Mouse (Mus musculus) naive thymus-derived CD4-positive, alpha-beta T cell, adult 2 months (primary cell): ENCODE results near the gene Sh3bp1.
A peak's percentile ranks its signal among the peaks of the same experiment; 100 is the strongest.

ENCODE experiments used
- DNase-seq: peaks from one replicate; pipeline ENCODE4 v3.0.0-alpha.2; 2011; ENCODE audit warnings: low read depth

The Sh3bp1 gene

GRCm38 (mm10) chr15:78899740-78900584 is at the start of gene Sh3bp1:
Gene Sh3bp1 (plus strand): TSS chr15:78899768.
- DNase-seq = peak; percentile 80

GRCm38 (mm10) chr15:78850059-78850824 is 49.3 kb upstream of the Sh3bp1 start:
- no peak for DNase-seq

DNA sequence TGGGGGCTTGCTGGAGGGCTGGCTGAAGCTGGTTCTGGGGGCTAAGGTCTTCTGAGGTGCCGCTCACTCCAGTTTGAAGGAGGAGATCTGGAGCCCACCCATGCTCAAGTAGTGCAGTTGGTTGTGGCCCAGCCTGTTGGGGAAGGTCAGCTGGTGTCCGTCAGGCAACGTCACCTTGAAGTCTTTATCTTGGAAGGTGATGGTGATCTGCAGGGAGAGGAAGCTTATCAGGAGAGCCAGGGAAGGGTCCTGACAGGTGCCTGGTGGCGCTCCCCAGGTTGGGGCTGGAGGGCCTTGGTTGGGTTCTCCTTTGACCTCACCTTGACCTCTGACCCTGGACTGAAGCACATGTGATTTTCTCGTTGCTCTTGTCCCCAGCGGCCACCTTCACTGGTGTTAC is 48.6 kb upstream of the Sh3bp1 start:
- DNase-seq = no peak

DNA sequence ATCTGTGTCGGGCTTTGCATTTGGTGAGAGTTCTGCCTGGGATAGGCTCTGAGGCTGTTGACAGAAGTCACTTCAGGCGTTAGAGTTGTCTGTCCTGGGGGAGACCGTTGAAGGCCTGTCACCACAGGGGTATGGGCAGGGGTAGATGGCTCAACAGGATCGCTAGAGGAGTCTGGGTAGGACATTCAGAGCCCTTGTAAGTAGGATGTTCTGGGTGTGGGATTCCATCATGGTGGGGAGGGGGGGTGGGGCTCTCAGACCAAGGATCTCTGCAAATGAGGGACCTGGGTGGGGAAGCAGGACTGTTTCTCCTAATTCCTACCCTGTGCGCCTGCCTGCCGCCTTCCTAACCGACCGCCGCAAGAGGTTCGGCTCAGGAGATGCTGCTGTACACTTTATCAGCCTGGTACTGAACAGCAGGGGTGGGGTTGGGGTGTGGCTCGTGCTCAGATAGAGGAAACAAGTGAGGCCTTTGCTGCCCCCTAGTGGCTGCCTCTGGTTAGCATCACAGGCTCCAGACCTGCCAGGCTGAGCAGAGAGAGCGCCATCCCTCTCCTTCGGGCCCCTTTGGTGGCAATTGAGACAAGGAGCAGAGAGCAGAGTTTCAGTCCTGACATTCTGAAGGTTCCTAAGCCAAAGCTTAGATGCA is 47.9 kb upstream of the Sh3bp1 start:
- DNase-seq = peak; percentile 94

GRCm38 (mm10) chr15:78855303-78855965 is 44.1 kb upstream of the Sh3bp1 start, which contains the start of gene Lgals2:
Gene Lgals2 (minus strand): TSS chr15:78855529.
- no peak for DNase-seq

GRCm38 (mm10) chr15:78857009-78857408 is 42.6 kb upstream of the Sh3bp1 start:
- DNase-seq = no peak

DNA sequence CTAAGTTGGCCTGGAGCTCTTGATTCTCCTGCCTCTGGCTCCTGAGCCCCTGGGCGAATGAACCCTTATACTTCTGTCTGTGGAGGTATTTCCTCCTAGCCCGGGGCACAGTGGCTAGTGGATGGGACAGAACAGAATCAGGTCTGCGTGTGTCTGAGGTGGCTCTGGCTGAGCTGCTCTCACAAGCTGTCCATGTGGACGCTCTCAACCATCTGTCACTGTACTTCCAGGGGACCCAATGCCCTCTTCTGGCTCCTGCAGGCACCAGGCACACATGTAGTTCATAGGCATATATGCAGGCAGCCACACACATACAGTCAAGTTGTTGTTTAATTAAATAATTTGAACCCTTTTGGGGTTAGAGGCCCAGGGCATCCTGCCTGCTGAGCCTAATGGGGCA is 40.3 kb upstream of the Sh3bp1 start:
- no peak for DNase-seq

GRCm38 (mm10) chr15:78859714-78860113 is 39.9 kb upstream of the Sh3bp1 start:
- DNase-seq = peak; percentile 49

DNA sequence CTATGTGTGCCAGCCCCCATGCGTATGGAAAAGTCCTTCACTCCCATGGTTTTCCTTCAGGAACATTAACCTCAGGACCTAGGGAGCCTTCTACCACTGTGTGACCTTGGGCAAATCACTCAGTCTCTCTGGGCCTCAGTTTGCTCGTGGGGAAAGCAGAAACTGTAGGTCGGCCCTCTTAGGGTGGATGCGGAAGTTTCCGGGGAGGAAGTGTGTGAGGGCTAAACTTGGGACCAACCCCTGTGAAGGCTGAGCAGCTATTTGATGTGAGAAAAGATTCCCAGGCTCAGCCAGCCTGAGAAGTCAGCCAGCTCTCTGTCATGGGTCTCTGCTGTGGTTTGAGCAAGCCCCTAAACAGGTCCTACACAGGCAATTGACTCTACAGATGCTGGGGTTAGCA is 37.3 kb upstream of the Sh3bp1 start:
- DNase-seq = no peak

GRCm38 (mm10) chr15:78863154-78863553 is 36.4 kb upstream of the Sh3bp1 start:
- DNase-seq = no peak

GRCm38 (mm10) chr15:78863852-78864253 is 35.7 kb upstream of the Sh3bp1 start:
- DNase-seq = no peak

DNA sequence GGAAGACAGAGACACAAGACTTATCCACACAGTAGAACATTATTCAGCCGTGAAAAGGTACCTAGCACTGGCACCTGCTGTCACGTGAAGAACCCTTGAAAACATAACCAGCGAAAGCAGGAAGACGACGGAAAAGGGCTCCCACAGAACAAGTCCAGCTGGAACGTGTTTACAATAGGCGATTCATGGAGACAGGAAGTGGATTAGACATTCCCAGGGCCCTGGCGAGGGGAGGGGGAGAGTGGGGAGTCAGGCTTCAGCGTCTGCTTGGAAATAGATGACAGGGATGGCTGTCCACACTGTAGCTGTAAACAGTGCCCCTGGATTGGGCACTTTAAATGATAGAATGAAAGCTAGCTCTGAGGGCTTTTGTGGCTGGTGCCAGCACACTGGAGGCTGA is 31.2 kb upstream of the Sh3bp1 start:
- no peak for DNase-seq

- DNase-seq = no peak
Measured at GRCm38 (mm10) chr15:78868826-78869233, 30.7 kb upstream of the Sh3bp1 start.

DNA sequence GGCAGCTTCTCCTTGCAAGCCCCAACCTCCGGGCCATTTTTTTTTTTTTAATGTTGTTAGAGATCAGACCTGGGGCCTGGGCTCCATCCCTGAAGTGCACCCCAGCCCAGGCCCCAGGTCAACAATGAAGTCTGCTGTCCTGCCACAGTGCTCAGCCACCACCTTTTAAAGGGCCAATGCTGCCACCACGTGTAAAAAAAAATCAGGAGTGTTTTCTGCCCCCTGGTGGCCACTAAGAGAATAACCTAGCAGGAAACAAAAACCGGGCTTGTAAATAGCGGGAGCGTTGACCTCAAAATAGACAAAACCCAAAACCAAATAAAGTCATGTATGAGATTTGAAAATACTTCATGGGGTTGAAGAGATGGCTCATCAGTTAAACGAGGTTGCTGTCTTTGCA is 29.8 kb upstream of the Sh3bp1 start:
- DNase-seq = peak; percentile 83

- DNase-seq = no peak
Measured at GRCm38 (mm10) chr15:78872021-78872608, 27.5 kb upstream of the Sh3bp1 start.

DNA sequence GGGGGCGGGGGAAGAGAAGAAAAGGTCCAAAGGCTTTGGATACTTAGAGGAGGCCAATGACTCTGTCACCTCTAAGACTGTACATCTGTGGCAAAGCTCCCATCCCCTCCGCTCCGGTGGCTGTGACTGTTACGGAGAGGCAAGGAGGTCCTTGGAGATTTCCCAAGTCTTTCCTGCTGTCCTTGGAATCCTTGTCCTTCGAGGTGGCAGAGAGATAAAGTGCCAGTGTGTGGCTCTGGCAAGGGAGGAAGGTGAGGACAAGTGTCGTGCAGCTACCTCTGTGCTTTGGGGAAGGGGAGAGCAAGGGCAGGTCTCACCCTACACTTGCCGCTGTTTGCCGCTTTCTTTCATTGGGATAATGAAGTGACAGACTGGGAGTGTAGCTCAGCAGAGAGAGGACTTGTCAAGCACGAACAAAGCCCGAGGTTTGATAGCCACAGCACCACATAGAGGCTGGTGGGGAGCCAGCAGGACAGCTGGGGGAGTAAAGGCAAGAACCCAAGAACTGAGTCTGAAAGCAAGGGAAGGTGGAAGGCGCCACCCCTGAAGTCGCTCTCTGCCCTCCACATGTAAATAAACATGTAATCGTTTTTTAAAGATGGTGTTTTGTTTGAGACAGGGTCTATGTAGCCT is 25.6 kb upstream of the Sh3bp1 start:
- no peak for DNase-seq

DNA sequence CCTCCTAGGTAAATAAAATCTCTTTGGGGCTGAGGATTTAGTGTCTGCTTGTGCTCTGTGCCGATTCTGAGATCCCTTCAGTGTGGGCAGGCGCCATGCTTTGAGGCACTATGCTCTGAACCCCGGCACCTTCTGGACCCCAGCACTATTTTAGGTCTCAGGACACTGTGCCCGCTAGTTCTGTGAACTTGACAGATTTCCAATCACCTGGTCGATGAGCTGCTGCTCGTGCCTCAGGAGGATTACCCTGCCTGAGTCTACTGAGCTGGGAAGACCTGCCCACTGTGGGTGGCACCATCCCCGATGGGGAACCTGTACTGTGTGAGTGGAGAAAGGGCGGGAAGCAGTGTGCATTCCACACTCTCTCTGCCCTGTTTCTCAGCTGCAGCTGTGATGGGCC is 24.6 kb upstream of the Sh3bp1 start:
- DNase-seq = no peak

- no peak for DNase-seq
Measured at GRCm38 (mm10) chr15:78875537-78875936, 24.0 kb upstream of the Sh3bp1 start.

GRCm38 (mm10) chr15:78876258-78876696 is 23.3 kb upstream of the Sh3bp1 start:
- DNase-seq = peak; percentile 73

GRCm38 (mm10) chr15:78876991-78877809 is 22.4 kb upstream of the Sh3bp1 start, which contains the start of gene Gga1:
Gene Gga1 (plus strand): TSS chr15:78877190.
- peak; percentile 98 for DNase-seq
